Mouse (Mus musculus) hindbrain, embryonic 16.5 days (tissue): ENCODE measurements around the gene S1pr3. TPM values are rescaled to one million over a fixed set of nuclear protein-coding genes. Genes with fewer than 3 reads are reported as not detected.

ENCODE experiments used
- ATAC-seq: fragments of 200-750 bp; cut with Nextera tagmentation; 2 replicates; pipeline ENCODE4 v1.8.0; 2017; ENCODE audit warnings: moderate TSS enrichment, moderate library complexity
- H3K27ac ChIP-seq: fragments of 300-500 bp; sonication (generic); 2 replicates; pipeline ENCODE4 v1.5.1; 2014; ENCODE audit warnings: low read depth, mild to moderate bottlenecking, control low read depth, low read length, moderate library complexity
- H3K27me3 ChIP-seq: fragments of 300-500 bp; sonication (generic); replicated peaks from 2 replicates; pipeline ENCODE4 v1.6.1; 2014; ENCODE audit warnings: low read length; ENCODE audit not compliant: control insufficient read depth, insufficient read depth
- H3K36me3 ChIP-seq: fragments of 300-500 bp; sonication (generic); 2 replicates; pipeline ENCODE4 v1.6.1; 2014; ENCODE audit warnings: mild to moderate bottlenecking, low read length, moderate library complexity, mixed read lengths; ENCODE audit not compliant: control insufficient read depth, insufficient read depth
- H3K4me1 ChIP-seq: fragments of 300-500 bp; sonication (generic); 2 replicates; pipeline ENCODE4 v1.6.1; 2014; ENCODE audit warnings: low read depth, low read length; ENCODE audit not compliant: control insufficient read depth, insufficient read depth
- H3K4me2 ChIP-seq: fragments of 300-500 bp; sonication (generic); 2 replicates; pipeline ENCODE4 v1.6.1; 2014; ENCODE audit warnings: mild to moderate bottlenecking, low read length, control low read depth, moderate library complexity
- H3K4me3 ChIP-seq: fragments of 300-500 bp; sonication (generic); 2 replicates; pipeline ENCODE4 v1.5.1; 2014; ENCODE audit warnings: mild to moderate bottlenecking, low read length, control low read depth, moderate library complexity
- H3K9ac ChIP-seq: fragments of 300-500 bp; sonication (generic); 2 replicates; pipeline ENCODE4 v1.6.1; 2014; ENCODE audit warnings: low read depth, mild to moderate bottlenecking, control low read depth, low read length, moderate library complexity
- H3K9me3 ChIP-seq: fragments of 300-500 bp; sonication (generic); 2 replicates; pipeline ENCODE4 v1.6.1; 2014; ENCODE audit warnings: mild to moderate bottlenecking, low read length, moderate library complexity; ENCODE audit not compliant: control insufficient read depth
- WGBS: fragments of 180-500 bp; shearing (Covaris S2); extraction: QIAGEN DNeasy Blood & Tissue Kit; methylation state at CpG from one replicate; pipeline ENCODE4 v1.1.7; 2014; 5-methylcytosine and 5-hydroxymethylcytosine counted together
- polyA plus RNA-seq: library from polyadenylated mRNA; unstranded; fragments of >200 nt; fragmentation: Nextera tagmentation; extraction: Ambion mirVana; gene quantifications from 2 replicates; pipeline ENCODE4 v1.2.1, GENCODE M21; 2015

Gene S1pr3
- polyA plus RNA-seq, 1 experiment from 2014 or later: 15.0 TPM

DNA sequence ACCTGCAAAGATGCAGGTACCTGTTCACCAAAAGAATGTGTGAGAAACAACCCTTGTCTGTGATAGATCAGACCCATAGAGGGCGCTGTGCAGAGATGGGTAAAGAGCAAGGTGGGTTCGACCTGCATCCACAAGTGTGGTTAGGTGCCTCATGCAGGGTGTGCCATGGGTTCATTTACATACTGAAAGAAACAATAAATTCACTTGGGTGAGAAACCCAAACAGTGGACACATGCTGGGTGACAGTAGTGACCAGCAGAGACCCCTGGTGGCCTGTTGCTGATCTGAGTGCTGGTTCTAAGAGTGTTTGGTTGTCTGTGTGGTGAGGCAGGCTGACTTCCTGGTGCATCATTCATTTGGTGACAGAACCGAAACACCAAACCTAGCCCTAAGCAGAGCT, 5.0 kb downstream of the S1pr3 start:
- Histone ChIP-seq H3K36me3 (no peaks in the 10 kb centered on the region; the same call in 1 of the 2 replicates), H3K4me1 (peaks cover 20% of the 10 kb centered on the region), H3K9ac (no peak overlapping the region), H3K27ac (no peak overlapping the region), H3K27me3 (no peaks in the 10 kb centered on the region), H3K9me3 (no peaks in the 10 kb centered on the region; the same call in 1 of the 2 replicates), H3K4me2 (no peak overlapping the region), H3K4me3 (no peak overlapping the region)
- no peak for ATAC-seq
- 74% methylated on average over 3 of the region's 3 CpGs for WGBS

DNA sequence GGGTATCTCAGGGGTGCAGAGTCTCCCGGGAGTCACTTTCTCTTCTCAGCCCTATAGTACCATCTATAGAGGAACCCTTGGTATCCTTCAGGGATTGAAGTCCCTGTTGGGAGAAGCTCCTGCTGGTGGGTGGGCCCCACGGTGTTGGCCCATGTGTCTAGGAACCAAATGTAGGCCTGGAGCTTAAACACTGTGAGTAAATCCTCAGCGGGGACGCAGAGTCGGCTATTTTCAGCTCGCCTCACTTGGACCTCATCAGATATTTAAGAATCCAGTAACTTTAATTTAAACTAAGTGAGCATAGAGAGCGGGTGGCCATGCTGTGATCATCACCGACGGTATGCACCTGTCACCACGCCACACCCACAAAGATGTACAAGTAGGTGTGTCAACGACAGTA, 8.3 kb downstream of the S1pr3 start:
- no peak overlapping the region for H3K4me3 ChIP-seq
- no peak overlapping the region for H3K4me2 ChIP-seq
- no peak overlapping the region for H3K9ac ChIP-seq
- H3K27ac ChIP-seq: no peak overlapping the region
- H3K36me3 ChIP-seq: no peaks in the 10 kb centered on the region; the same call in 1 of the 2 replicates
- no peaks in the 10 kb centered on the region; the same call in 1 of the 2 replicates for H3K9me3 ChIP-seq
- peaks cover 15% of the 10 kb centered on the region for H3K4me1 ChIP-seq
- 94% methylated on average over 11 of the region's 11 CpGs for WGBS
- no peaks in the 10 kb centered on the region for H3K27me3 ChIP-seq
- no peak for ATAC-seq

DNA sequence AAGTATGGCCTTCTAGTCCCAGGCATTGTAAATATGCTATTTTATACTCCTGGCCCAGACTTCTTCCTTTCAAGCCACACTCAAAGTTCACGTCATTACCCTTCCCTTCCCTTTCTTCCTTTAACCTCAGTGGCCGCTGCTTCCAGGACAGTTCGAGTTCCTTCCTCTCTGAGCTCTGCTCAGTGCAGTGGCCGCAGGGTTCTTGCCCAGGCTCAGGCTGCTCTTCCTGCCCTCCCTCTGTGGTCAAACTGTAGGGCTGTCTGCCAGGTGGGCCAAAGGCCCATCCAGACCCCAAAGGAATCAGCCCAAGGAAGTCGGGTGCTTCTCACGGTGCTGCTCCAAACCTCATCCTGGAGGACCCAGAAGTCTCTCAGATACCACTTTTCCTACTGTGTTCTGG, 9.4 kb downstream of the S1pr3 start:
- peak overlapping the region; percentile 52 for H3K4me2 ChIP-seq
- peak overlapping the region; percentile 5 for H3K4me3 ChIP-seq
- H3K36me3 ChIP-seq: no peaks in the 10 kb centered on the region; the same call in 1 of the 2 replicates
- peak overlapping the region; percentile 56; the same call in 1 of the 2 replicates for H3K9ac ChIP-seq
- 50% methylated on average over 6 of the region's 6 CpGs for WGBS
- H3K9me3 ChIP-seq: no peaks in the 10 kb centered on the region; the same call in 1 of the 2 replicates
- H3K4me1 ChIP-seq: peaks cover 15% of the 10 kb centered on the region
- ATAC-seq: no peak; the same call in 1 of the 2 replicates
- H3K27ac ChIP-seq: peak overlapping the region; percentile 80
- H3K27me3 ChIP-seq: no peaks in the 10 kb centered on the region

DNA sequence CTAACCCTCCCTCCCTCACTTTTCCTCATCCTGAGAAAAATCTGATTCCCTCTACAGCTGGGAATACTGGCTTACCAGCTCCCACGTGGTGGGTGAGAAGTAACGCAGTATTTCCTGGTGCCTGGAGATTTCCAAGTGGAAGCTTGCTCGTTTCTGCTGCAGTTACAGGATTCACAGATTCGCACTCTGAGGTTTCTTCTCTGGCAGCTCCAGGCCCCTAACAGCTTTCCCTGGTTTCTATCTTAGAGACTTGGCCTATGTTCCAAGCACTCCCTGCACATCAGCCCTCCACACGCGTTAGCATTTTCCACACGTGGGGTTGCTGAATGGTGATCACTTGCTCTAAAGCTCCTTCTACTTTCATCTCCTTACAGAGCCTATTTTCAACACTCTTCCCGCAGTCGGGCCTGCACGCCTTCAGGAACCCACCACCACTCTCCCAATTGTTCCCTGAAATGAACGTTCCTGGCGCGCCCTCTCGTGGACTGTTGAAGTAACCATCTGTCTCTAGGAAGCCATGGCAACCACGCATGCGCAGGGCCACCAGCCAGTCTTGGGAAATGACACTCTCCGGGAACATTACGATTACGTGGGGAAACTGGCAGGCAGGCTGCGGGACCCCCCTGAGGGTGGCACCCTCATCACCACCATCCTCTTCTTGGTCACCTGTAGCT, 10.0 kb downstream of the S1pr3 start:
- 2% methylated on average over 20 of the region's 20 CpGs for WGBS
- Histone ChIP-seq H3K4me3 (peak overlapping the region; percentile 27), H3K36me3 (no peaks in the 10 kb centered on the region; the same call in 1 of the 2 replicates), H3K27me3 (no peaks in the 10 kb centered on the region), H3K4me2 (peak overlapping the region; percentile 67), H3K4me1 (peaks cover 15% of the 10 kb centered on the region), H3K27ac (peak overlapping the region; percentile 80), H3K9me3 (no peaks in the 10 kb centered on the region; the same call in 1 of the 2 replicates), H3K9ac (peak overlapping the region; percentile 63)
- peak; percentile 93 for ATAC-seq

DNA sequence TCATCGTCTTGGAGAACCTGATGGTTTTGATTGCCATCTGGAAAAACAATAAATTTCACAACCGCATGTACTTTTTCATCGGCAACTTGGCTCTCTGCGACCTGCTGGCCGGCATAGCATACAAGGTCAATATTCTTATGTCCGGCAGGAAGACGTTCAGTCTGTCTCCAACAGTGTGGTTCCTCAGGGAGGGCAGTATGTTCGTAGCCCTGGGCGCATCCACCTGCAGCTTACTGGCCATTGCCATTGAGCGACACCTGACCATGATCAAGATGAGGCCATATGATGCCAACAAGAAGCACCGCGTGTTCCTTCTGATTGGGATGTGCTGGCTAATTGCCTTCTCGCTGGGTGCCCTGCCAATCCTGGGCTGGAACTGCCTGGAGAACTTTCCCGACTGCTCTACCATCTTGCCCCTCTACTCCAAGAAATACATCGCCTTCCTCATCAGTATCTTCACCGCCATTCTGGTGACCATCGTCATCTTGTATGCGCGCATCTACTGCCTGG, 10.6 kb downstream of the S1pr3 start:
- H3K9ac ChIP-seq: peak overlapping the region; percentile 63

DNA sequence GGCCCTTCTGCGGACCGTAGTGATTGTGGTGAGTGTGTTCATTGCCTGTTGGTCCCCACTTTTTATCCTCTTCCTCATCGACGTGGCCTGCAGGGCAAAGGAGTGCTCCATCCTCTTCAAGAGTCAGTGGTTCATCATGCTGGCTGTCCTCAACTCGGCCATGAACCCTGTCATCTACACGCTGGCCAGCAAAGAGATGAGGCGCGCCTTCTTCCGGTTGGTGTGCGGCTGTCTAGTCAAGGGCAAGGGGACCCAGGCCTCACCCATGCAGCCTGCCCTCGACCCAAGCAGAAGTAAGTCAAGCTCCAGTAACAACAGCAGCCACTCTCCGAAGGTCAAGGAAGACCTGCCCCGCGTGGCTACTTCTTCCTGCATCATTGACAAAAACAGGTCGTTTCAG, 11.1 kb downstream of the S1pr3 start:
- no peak overlapping the region for H3K27ac ChIP-seq
- H3K9me3 ChIP-seq: no peaks in the 10 kb centered on the region; the same call in 1 of the 2 replicates
- no peak overlapping the region for H3K4me2 ChIP-seq
- no peak for ATAC-seq
- H3K27me3 ChIP-seq: no peaks in the 10 kb centered on the region
- no peak overlapping the region for H3K9ac ChIP-seq
- WGBS: 90% methylated on average over 15 of the region's 15 CpGs
- H3K4me3 ChIP-seq: no peak overlapping the region
- peaks cover 15% of the 10 kb centered on the region for H3K4me1 ChIP-seq
- no peaks in the 10 kb centered on the region; the same call in 1 of the 2 replicates for H3K36me3 ChIP-seq

More for the DNA sequence above, 10.6 kb downstream of the S1pr3 start:
- peak overlapping the region; percentile 67 for H3K4me2 ChIP-seq
- WGBS: 79% methylated on average over 19 of the region's 19 CpGs
- no peaks in the 10 kb centered on the region for H3K27me3 ChIP-seq
- ATAC-seq: peak; percentile 41
- H3K9me3 ChIP-seq: no peaks in the 10 kb centered on the region; the same call in 1 of the 2 replicates
- H3K27ac ChIP-seq: no peak overlapping the region
- H3K4me1 ChIP-seq: peaks cover 15% of the 10 kb centered on the region
- H3K36me3 ChIP-seq: no peaks in the 10 kb centered on the region; the same call in 1 of the 2 replicates
- H3K4me3 ChIP-seq: peak overlapping the region; percentile 27

DNA sequence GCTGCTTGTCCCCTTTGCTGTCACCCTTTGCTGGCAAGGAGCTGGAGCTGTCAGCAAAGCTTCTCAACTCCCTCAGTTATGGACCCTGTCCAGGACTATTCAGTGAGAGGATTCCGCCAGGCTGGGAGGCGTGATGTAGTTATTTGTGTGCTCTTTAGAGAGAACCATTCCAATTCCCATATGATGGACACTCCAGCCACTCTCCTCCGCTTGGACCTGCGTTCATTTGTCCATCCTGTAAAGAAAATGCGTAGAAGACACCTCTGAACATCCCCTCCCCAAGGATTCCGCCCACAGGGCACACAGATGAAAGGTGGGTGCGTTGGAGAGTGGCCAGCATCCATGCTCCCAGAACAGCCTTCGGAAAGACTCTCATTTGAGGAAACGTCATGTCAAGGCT, 12.4 kb downstream of the S1pr3 start:
- H3K4me1 ChIP-seq: peaks cover 15% of the 10 kb centered on the region
- no peak overlapping the region for H3K4me2 ChIP-seq
- H3K9me3 ChIP-seq: no peaks in the 10 kb centered on the region
- no peak overlapping the region for H3K4me3 ChIP-seq
- no peak overlapping the region for H3K9ac ChIP-seq
- H3K27ac ChIP-seq: no peak overlapping the region
- WGBS: 89% methylated on average over 9 of the region's 9 CpGs
- ATAC-seq: no peak
- no peaks in the 10 kb centered on the region for H3K27me3 ChIP-seq
- H3K36me3 ChIP-seq: no peaks in the 10 kb centered on the region

DNA sequence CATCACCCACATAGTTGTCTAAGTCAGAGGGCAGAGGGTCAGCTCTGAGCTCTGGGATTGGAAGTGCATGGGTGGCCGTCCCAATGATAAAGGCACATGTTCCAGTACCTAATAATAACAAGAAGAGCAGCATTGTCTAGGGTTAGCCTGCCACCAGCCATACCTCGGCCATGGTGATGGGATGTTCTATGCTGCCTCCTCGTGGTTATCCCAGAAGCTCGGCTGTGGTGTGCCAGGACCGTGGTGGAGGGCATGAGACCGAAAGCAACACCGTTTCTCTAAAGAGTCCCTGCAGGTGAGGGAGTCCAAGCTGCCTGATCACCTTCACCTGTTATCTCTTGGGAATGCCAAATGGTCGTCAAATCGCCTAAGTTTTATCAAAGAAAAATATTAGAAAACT, 15.2 kb downstream of the S1pr3 start:
- Histone ChIP-seq H3K4me1 (no peaks in the 10 kb centered on the region), H3K36me3 (no peaks in the 10 kb centered on the region), H3K27me3 (no peaks in the 10 kb centered on the region), H3K9ac (no peak overlapping the region), H3K9me3 (no peaks in the 10 kb centered on the region; the same call in 1 of the 2 replicates), H3K4me2 (no peak overlapping the region), H3K27ac (no peak overlapping the region), H3K4me3 (no peak overlapping the region)
- no peak for ATAC-seq
- 76% methylated on average over 9 of the region's 9 CpGs for WGBS

DNA sequence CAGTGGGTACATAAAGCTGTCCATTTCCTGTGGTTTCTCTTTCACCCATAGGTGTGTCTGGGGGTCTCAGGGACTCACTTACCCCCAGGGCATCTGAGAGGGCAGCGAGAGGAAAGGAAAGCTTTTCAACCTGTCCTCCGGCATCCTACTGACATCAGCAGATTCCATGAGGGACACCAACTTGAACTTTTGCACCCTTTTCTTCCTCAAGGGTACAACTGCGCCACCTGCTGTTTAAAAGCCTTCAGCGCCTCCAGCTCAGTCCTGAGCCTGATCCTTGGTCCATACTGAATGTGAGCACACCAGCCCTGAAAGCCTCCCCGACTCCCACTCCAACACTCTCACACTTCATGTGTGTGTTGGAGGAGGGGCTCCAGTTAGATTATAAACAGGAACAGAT, 16.2 kb downstream of the S1pr3 start:
- Histone ChIP-seq H3K9me3 (no peaks in the 10 kb centered on the region; the same call in 1 of the 2 replicates), H3K9ac (no peak overlapping the region), H3K27me3 (no peaks in the 10 kb centered on the region), H3K36me3 (0 out of 2 replicates have a peak, but pooled peaks cover 2% of the 10 kb centered on the region), H3K4me3 (no peak overlapping the region), H3K4me1 (no peaks in the 10 kb centered on the region), H3K4me2 (no peak overlapping the region), H3K27ac (no peak overlapping the region)
- no peak for ATAC-seq
- 30% methylated on average over 5 of the region's 5 CpGs for WGBS
